Mouse (Mus musculus): Measurements from ENCODE around the gene Adamts2. TPM values are rescaled to one million over a fixed set of nuclear protein-coding genes. Genes with fewer than 3 reads are reported as not detected.

Adamts2 gene
- polyA plus RNA-seq, 1 experiment from 2014 or later: 2.7 TPM

DNA sequence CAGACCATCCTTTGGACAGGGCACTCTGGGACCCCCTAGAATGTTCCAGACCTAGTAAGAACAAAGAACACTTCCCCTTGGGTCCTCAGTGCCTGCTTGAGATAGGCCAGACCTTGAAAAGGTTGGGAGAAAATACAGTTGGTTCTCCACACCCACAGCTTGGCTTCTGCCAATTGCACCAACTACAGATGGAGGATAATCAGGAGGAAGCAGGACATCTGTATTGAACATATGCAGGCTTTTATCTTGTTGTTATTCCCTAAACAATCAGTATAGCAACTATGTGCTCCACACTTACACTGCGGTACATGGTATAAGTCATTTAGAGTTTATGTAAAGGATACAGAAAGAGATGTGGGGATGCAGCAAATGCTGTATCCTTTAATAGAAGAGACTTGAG, 169.1 kb downstream of the Adamts2 start:
- Histone ChIP-seq H3K27ac (replicated peaks; ENCODE audit: low read depth, low read length) (no peak overlapping the region), H3K27me3 (ENCODE audit: control insufficient read depth, insufficient read depth, low read length) (no peaks in the 10 kb centered on the region), H3K9ac (replicated peaks; ENCODE audit: low read length) (no peak overlapping the region), H3K4me3 (replicated peaks; ENCODE audit: low read depth, low read length) (no peak overlapping the region), H3K36me3 (ENCODE audit: control insufficient read depth, insufficient read depth, low read length) (no peaks in the 10 kb centered on the region), H3K4me1 (ENCODE audit: control insufficient read depth, insufficient read depth, low read length) (0 out of 2 replicates have a peak, but pooled peaks cover 3% of the 10 kb centered on the region), H3K4me2 (ENCODE audit: low read length) (no peak overlapping the region), H3K9me3 (ENCODE audit: control insufficient read depth, low read length) (no peaks in the 10 kb centered on the region)
- ATAC-seq (ENCODE audit: low FRiP score, low TSS enrichment) (no peak), DNase-seq (no peak)
- WGBS: 96% methylated on average over 1 of the region's 1 CpGs

DNA sequence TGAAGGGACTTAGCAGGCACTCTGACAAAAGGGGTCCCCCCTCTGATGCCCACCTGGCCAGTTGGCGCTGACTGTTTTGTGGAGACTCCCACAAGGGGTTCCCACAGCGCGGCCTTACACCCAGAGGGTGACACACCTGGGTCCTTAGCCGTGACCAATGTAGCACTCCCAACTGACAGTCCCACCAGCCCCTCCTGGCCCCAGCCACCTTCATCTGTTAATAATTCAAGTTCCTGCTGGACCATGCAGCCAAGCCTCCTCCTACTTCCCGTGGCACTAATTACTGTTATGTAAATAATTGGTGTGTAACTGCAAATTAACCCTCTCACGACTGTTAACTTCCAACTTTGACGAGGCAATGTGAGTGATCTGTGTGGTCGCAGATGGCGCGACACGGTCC, 195.8 kb downstream of the Adamts2 start:
- no peak overlapping the region for H3K4me3 ChIP-seq (replicated peaks; ENCODE audit: low read depth, low read length)
- H3K27me3 ChIP-seq (ENCODE audit: control insufficient read depth, insufficient read depth, low read length): no peaks in the 10 kb centered on the region
- H3K4me2 ChIP-seq (ENCODE audit: low read length): no peak overlapping the region
- no peaks in the 10 kb centered on the region for H3K36me3 ChIP-seq (ENCODE audit: control insufficient read depth, insufficient read depth, low read length)
- no peak for ATAC-seq (ENCODE audit: low FRiP score, low TSS enrichment)
- no peaks in the 10 kb centered on the region for H3K9me3 ChIP-seq (ENCODE audit: control insufficient read depth, low read length)
- DNase-seq: no peak
- H3K4me1 ChIP-seq (ENCODE audit: control insufficient read depth, insufficient read depth, low read length): no peaks in the 10 kb centered on the region
- H3K27ac ChIP-seq (replicated peaks; ENCODE audit: low read depth, low read length): no peak overlapping the region
- H3K9ac ChIP-seq (replicated peaks; ENCODE audit: low read length): no peak overlapping the region
- 82% methylated on average over 11 of the region's 11 CpGs for WGBS

DNA sequence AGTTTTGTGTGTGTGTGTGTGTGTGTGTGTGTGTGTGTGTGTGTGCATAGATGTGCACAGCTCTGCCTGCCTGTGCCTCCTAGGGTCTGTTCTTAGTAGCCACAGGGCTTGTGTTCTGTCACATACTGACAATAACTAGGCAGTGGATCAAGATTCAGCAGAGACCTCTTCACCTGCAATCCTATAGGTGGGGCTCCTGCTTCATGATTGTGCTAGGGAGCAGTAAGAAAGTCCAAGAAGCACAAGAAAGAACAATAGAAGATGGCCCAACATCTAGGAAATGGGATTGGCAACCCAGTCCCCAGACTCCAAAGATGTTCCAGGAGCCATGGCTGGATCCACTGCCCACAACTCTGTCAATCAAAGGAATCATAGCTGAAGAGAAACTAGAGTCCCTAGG, 197.0 kb downstream of the Adamts2 start:
- H3K27me3 ChIP-seq (ENCODE audit: control insufficient read depth, insufficient read depth, low read length): no peaks in the 10 kb centered on the region
- H3K9ac ChIP-seq (replicated peaks; ENCODE audit: low read length): no peak overlapping the region
- no peaks in the 10 kb centered on the region for H3K36me3 ChIP-seq (ENCODE audit: control insufficient read depth, insufficient read depth, low read length)
- H3K4me3 ChIP-seq (replicated peaks; ENCODE audit: low read depth, low read length): no peak overlapping the region
- no peaks in the 10 kb centered on the region for H3K4me1 ChIP-seq (ENCODE audit: control insufficient read depth, insufficient read depth, low read length)
- no peaks in the 10 kb centered on the region for H3K9me3 ChIP-seq (ENCODE audit: control insufficient read depth, low read length)
- no peak for DNase-seq
- no peak overlapping the region for H3K4me2 ChIP-seq (ENCODE audit: low read length)
- ATAC-seq (ENCODE audit: low FRiP score, low TSS enrichment): no peak
- no peak overlapping the region for H3K27ac ChIP-seq (replicated peaks; ENCODE audit: low read depth, low read length)

DNA sequence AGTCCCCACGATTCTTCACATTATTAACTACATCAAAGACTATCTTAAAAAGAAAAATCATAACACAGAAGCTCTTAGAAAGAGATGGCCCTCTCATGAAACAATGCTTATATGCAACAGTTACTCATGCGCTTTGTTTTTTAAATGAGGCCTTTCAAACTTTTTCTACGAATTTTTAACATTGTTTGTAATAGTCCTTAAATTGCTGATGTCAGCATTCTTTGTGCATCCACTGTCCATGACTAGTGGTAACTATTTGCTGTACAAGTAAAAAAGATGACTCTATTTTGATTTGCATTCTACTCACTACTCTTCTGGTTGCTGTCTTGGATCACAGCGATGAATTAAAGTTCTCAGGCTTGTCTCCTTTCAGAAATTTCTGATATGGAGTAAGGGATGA, 212.3 kb downstream of the Adamts2 start:
- H3K9ac ChIP-seq (replicated peaks; ENCODE audit: low read length): no peak overlapping the region

DNA sequence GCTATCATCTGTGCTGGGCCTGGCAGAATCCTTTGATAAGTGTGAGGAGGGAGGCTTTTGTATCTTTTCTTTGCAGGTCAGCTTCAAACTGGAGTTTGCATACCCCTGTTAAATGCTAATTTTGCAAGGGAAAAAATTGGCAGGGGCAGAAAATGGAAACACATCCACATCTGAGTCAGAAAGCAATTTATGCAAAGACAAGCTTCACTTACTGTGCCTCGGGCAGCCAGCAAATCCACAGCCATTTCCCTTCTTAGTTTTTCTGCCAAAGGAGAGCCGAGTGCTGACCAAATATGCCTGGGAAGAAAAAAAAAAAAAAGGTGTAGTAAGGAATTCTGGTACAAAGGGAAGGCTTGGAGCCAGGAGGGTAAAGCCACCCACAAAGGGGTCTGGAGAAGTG, 224.3 kb downstream of the Adamts2 start:
- H3K9ac ChIP-seq (replicated peaks; ENCODE audit: low read length): peak overlapping the region; percentile 92
- WGBS: 48% methylated on average over 2 of the region's 2 CpGs
- H3K27me3 ChIP-seq (ENCODE audit: control insufficient read depth, insufficient read depth, low read length): no peaks in the 10 kb centered on the region
- peaks cover 11% of the 10 kb centered on the region; the same call in 1 of the 2 replicates for H3K4me1 ChIP-seq (ENCODE audit: control insufficient read depth, insufficient read depth, low read length)
- no peak overlapping the region for H3K27ac ChIP-seq (replicated peaks; ENCODE audit: low read depth, low read length)
- no peaks in the 10 kb centered on the region for H3K9me3 ChIP-seq (ENCODE audit: control insufficient read depth, low read length)
- H3K4me3 ChIP-seq (replicated peaks; ENCODE audit: low read depth, low read length): peak overlapping the region; percentile 87
- peaks cover 42% of the 10 kb centered on the region for H3K36me3 ChIP-seq (ENCODE audit: control insufficient read depth, insufficient read depth, low read length)
- peak overlapping the region; percentile 87 for H3K4me2 ChIP-seq (ENCODE audit: low read length)
- ATAC-seq (ENCODE audit: low FRiP score, low TSS enrichment) (no peak), DNase-seq (no peak)

More for the DNA sequence above, 212.3 kb downstream of the Adamts2 start:
- Histone ChIP-seq H3K4me1 (ENCODE audit: control insufficient read depth, insufficient read depth, low read length) (no peaks in the 10 kb centered on the region), H3K36me3 (ENCODE audit: control insufficient read depth, insufficient read depth, low read length) (peaks cover 94% of the 10 kb centered on the region), H3K4me2 (ENCODE audit: low read length) (no peak overlapping the region), H3K27ac (replicated peaks; ENCODE audit: low read depth, low read length) (no peak overlapping the region), H3K4me3 (replicated peaks; ENCODE audit: low read depth, low read length) (no peak overlapping the region), H3K27me3 (ENCODE audit: control insufficient read depth, insufficient read depth, low read length) (no peaks in the 10 kb centered on the region), H3K9me3 (ENCODE audit: control insufficient read depth, low read length) (peaks cover 66% of the 10 kb centered on the region)
- WGBS: 98% methylated on average over 4 of the region's 4 CpGs
- ATAC-seq (ENCODE audit: low FRiP score, low TSS enrichment) (no peak), DNase-seq (no peak)

DNA sequence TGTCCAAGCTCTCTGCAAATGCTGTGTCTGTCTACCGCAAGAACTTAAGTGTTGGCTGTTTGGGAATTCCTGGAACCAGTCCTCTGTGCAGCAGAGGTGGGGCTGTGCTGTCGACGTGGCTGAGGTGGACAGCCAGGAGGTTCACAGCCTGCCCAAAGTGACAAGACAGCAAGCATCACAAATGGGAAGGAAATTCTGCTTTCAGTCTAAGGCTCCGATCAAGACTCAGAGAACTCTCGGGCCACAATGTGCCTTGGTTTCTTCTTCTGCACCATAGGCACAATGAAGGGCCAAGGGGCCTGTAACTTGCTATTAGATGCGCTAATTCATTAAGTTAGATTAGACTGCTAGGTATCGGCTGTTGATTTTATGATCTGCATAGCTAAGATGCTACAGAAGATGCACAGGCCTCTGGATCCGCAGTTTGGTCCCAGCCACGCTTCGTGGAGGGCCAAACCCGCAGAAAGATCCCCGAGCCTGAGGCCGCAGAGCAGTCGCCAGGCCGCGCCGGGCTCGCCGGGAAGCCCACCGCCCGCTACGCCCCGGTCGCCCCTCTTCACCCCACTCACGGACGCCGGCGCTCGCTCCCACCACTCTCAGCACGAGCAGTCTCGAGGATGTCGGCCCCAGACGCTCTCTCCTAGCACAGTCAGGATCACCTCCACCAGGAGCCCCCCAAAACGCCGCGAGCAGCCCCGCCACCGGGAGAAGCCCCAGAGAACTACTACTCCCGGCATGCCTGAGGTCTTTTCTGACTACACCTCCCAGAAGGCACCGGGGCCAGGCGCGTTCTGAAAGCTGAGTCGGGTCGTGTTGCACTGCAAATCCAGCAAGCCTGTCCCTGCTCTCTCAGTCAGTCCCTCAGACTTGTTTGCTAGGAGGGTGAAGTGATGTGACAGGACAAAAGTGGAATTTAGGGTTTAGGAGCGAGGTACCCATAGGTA, 225.4 kb downstream of the Adamts2 start, which contains the start of gene Zfp354c:
Gene Zfp354c, minus strand, starts transcription at position 715 of the 944 bp plus-strand sequence.
- WGBS: under 1% methylated on average over 45 of the region's 45 CpGs

DNA sequence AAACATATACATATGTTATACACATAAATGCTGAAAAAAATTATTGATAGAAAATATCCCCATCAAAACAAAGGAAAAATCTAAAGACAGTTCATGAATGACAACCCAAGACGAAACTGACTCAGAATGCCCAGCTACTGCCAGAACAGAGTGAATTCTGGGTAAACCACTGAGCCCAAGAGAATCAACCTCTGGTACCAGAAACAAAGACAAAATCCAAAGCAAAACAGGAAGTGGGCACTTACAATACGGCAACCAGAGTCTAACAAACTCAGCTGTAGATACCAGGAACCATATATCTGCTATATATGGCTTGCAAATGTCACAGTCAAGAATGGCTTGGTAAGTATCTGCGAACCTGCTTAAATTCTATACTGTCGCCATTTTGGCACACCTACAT, 233.8 kb downstream of the Adamts2 start:
- 92% methylated on average over 4 of the region's 4 CpGs for WGBS
- H3K9me3 ChIP-seq (ENCODE audit: control insufficient read depth, low read length): peaks cover 15% of the 10 kb centered on the region; the same call in 1 of the 2 replicates

More for the DNA sequence above, 225.4 kb downstream of the Adamts2 start, which contains the start of gene Zfp354c:
- Histone ChIP-seq H3K9ac (replicated peaks; ENCODE audit: low read length) (peak within 1 kb of the TSS; percentile 92), H3K36me3 (ENCODE audit: control insufficient read depth, insufficient read depth, low read length) (peaks cover 33% of the 10 kb centered on the region), H3K27ac (replicated peaks; ENCODE audit: low read depth, low read length) (peak within 1 kb of the TSS; percentile 80), H3K4me2 (ENCODE audit: low read length) (peak within 1 kb of the TSS; percentile 87), H3K4me1 (ENCODE audit: control insufficient read depth, insufficient read depth, low read length) (peaks cover 11% of the 10 kb centered on the region; the same call in 1 of the 2 replicates), H3K4me3 (replicated peaks; ENCODE audit: low read depth, low read length) (peak within 1 kb of the TSS; percentile 87), H3K27me3 (ENCODE audit: control insufficient read depth, insufficient read depth, low read length) (no peaks in the 10 kb centered on the region), H3K9me3 (ENCODE audit: control insufficient read depth, low read length) (0 out of 2 replicates have a peak, but pooled peaks cover 2% of the 10 kb centered on the region)
- peak; percentile 93 for ATAC-seq (ENCODE audit: low FRiP score, low TSS enrichment)
- peak; percentile 94 for DNase-seq

DNA sequence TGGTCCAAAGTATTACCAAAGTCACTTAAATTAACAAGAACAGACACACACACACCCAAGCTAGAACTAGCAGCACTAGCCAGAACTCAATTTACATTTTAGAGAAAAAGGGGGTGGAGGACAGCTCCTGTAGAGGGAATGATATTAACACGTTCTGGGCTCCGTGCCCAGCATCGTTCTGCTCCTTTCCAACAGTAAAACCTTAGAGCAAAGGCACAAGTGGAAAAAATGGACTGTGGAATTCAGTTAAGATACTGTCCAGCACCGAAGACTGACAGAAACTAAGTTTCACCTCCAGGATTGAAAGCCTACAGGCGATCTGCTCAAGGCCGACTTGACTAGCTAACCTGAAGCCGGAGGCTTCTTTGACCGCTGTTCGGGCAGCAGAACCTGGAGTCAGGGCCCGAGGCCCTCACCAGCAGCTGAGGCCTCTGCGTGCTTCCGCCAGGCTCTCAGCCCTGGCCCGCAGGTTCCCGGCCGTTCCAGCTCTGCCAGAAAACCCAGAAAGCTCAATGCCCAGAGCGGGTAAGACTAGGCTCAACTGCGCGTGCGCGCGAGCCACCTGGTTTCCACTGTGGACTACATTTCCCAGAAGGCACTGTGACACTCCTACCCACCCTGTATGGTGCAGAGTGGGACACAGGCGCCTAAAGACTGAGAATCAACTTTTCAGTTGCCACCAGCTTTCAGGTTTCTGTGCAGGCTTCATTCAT, 239.3 kb downstream of the Adamts2 start, which contains the start of gene Zfp879:
Gene Zfp879, minus strand, starts transcription at position 530 of the 713 bp plus-strand sequence.
- Histone ChIP-seq H3K4me1 (ENCODE audit: control insufficient read depth, insufficient read depth, low read length) (peaks cover 7% of the 10 kb centered on the region), H3K27me3 (ENCODE audit: control insufficient read depth, insufficient read depth, low read length) (no peaks in the 10 kb centered on the region), H3K4me3 (replicated peaks; ENCODE audit: low read depth, low read length) (peak within 1 kb of the TSS; percentile 40), H3K9me3 (ENCODE audit: control insufficient read depth, low read length) (no peaks in the 10 kb centered on the region), H3K36me3 (ENCODE audit: control insufficient read depth, insufficient read depth, low read length) (no peaks in the 10 kb centered on the region), H3K4me2 (ENCODE audit: low read length) (peak within 1 kb of the TSS; percentile 69), H3K27ac (replicated peaks; ENCODE audit: low read depth, low read length) (peak within 1 kb of the TSS; percentile 70), H3K9ac (replicated peaks; ENCODE audit: low read length) (peak within 1 kb of the TSS; percentile 68)
- peak; percentile 93 for ATAC-seq (ENCODE audit: low FRiP score, low TSS enrichment)
- WGBS: 25% methylated on average over 22 of the region's 22 CpGs
- DNase-seq: peak; percentile 98

More for the DNA sequence above, 233.8 kb downstream of the Adamts2 start:
- Histone ChIP-seq H3K27ac (replicated peaks; ENCODE audit: low read depth, low read length) (no peak overlapping the region), H3K9ac (replicated peaks; ENCODE audit: low read length) (no peak overlapping the region), H3K27me3 (ENCODE audit: control insufficient read depth, insufficient read depth, low read length) (no peaks in the 10 kb centered on the region), H3K36me3 (ENCODE audit: control insufficient read depth, insufficient read depth, low read length) (peaks cover 10% of the 10 kb centered on the region; the same call in 1 of the 2 replicates), H3K4me1 (ENCODE audit: control insufficient read depth, insufficient read depth, low read length) (peaks cover 3% of the 10 kb centered on the region), H3K4me2 (ENCODE audit: low read length) (no peak overlapping the region), H3K4me3 (replicated peaks; ENCODE audit: low read depth, low read length) (no peak overlapping the region)
- DNase-seq (no peak), ATAC-seq (ENCODE audit: low FRiP score, low TSS enrichment) (no peak)

All from midbrain, embryonic 14.5 days (tissue).